Mouse (Mus musculus): ENCODE results near the gene Rel. TPM values are rescaled to one million over a fixed set of nuclear protein-coding genes. Genes with fewer than 3 reads are reported as not detected.

Rel gene
- total and polyA plus RNA-seq, 2 experiments from 2014 or later, result 0.38 to 0.99 TPM

DNA sequence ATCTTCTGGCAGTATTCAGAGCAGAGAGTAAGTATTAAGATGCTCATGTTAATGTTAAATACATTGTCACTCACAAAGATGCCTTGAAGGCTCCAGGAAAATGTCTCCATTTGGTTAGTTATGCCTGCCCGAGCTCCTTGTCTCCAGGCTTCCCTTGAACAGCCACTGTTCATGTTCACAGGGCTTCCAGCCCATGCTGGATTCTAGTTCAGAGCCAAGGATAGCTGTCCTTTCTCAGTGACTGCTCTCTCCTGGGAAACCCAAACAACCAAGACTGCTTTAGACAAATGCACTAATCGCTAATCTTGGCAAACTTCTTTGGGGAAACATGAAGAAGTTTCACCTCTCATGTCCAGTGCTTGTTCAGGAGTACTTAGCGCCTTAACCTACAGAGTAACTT lies 58.5 kb downstream of the Rel start:
- H3K36me3 ChIP-seq (ENCODE audit: insufficient read depth, low read length), result peaks cover 65% of the 10 kb centered on the region
- ATAC-seq (ENCODE audit: low FRiP score) (no peak), DNase-seq (ENCODE audit: low spot score) (peak; percentile 46)
- no peak overlapping the region for H3K4me2 ChIP-seq (ENCODE audit: low read depth, low read length, poor library complexity, severe bottlenecking)
- H3K27ac ChIP-seq (ENCODE audit: low read depth, low read length), result no peak overlapping the region
- no peaks in the 10 kb centered on the region for H3K9me3 ChIP-seq (ENCODE audit: low read length)
- no peak overlapping the region for H3K4me3 ChIP-seq (ENCODE audit: low read depth, low read length)
- H3K9ac ChIP-seq (replicated peaks; ENCODE audit: low read length, poor library complexity, severe bottlenecking), result no peak overlapping the region
- H3K4me1 ChIP-seq (ENCODE audit: insufficient read depth, low read length), result no peaks in the 10 kb centered on the region
- no peaks in the 10 kb centered on the region for H3K27me3 ChIP-seq (ENCODE audit: insufficient read depth, low read length)
- 84% methylated on average over 3 of the region's 3 CpGs for WGBS
- no peak for TF ChIP-seq CTCF (IDR thresholded peaks at IDR 0.05)

DNA sequence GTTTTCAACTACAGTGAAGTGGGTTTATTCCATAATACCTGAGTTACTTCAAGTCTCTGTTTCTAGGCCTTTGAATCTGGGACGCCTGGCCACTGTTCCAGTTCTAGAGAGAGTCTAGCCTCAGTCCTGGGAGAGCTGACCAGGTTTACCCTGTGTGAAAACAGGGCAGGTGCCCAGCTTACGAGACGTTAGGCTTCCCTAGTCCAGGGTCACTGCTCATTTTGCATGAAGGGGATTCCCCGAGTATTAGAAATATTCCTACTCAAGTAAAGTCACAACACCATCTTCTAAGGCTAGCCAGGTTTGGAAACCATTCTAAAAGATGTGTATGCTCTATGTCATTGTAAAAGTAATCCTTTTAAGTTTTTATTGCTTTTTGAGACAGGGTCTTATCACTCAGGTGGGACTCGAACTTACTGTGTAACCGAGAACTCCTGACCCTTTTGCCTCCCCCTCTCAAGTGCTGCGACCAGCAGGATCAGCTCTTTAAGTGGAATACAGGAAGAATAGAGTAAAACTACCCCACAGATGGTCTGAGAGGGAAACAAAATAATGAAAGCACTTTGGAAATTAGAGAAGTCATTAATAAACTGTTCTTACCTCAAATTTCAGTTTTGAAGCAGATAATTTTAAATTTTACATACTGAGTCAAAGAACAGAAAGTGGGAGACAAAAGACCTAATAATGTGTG lies 66.0 kb downstream of the Rel start:
- no peak overlapping the region for H3K27ac ChIP-seq (ENCODE audit: low read depth, low read length)
- no peak overlapping the region for H3K4me3 ChIP-seq (ENCODE audit: low read depth, low read length)
- no peak for TF ChIP-seq CTCF (IDR thresholded peaks at IDR 0.05)
- WGBS, result 85% methylated on average over 7 of the region's 7 CpGs
- H3K9ac ChIP-seq (replicated peaks; ENCODE audit: low read length, poor library complexity, severe bottlenecking), result no peak overlapping the region
- no peak overlapping the region for H3K4me2 ChIP-seq (ENCODE audit: low read depth, low read length, poor library complexity, severe bottlenecking)
- no peak for DNase-seq (ENCODE audit: low spot score)
- H3K36me3 ChIP-seq (ENCODE audit: insufficient read depth, low read length), result peaks cover 22% of the 10 kb centered on the region
- H3K4me1 ChIP-seq (ENCODE audit: insufficient read depth, low read length), result no peaks in the 10 kb centered on the region
- no peaks in the 10 kb centered on the region for H3K27me3 ChIP-seq (ENCODE audit: insufficient read depth, low read length)
- H3K9me3 ChIP-seq (ENCODE audit: low read length), result no peaks in the 10 kb centered on the region
- no peak for ATAC-seq (ENCODE audit: low FRiP score)

DNA sequence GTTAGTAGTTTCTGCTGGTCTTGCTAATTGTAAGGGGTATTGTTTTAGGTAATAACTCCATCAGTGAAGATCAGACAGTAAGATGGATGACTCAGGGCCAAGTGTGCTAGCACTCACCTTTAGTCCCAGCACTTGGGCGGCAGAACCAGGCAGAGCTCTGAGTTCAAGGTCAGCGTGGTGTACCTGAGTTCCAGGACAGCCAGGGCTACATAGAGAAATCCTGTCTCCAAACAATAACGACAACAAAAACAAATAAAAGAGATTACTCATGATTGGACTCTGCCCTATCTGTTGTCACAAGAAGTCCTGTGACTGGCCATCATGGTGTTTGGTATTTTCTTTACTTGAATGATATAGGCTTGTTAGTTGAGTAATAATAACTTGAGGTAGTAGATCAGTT lies 68.9 kb downstream of the Rel start:
- no peak for TF ChIP-seq CTCF (IDR thresholded peaks at IDR 0.05)
- ATAC-seq (ENCODE audit: low FRiP score), result no peak
- 98% methylated on average over 3 of the region's 3 CpGs for WGBS
- H3K4me3 ChIP-seq (ENCODE audit: low read depth, low read length), result no peak overlapping the region
- H3K9me3 ChIP-seq (ENCODE audit: low read length), result no peaks in the 10 kb centered on the region
- H3K4me1 ChIP-seq (ENCODE audit: insufficient read depth, low read length), result no peaks in the 10 kb centered on the region
- no peak overlapping the region for H3K4me2 ChIP-seq (ENCODE audit: low read depth, low read length, poor library complexity, severe bottlenecking)
- no peaks in the 10 kb centered on the region for H3K27me3 ChIP-seq (ENCODE audit: insufficient read depth, low read length)
- no peak for DNase-seq (ENCODE audit: low spot score)
- no peak overlapping the region for H3K9ac ChIP-seq (replicated peaks; ENCODE audit: low read length, poor library complexity, severe bottlenecking)
- no peak overlapping the region for H3K27ac ChIP-seq (ENCODE audit: low read depth, low read length)
- peaks cover 3% of the 10 kb centered on the region; the same call in 1 of the 2 replicates for H3K36me3 ChIP-seq (ENCODE audit: insufficient read depth, low read length)

DNA sequence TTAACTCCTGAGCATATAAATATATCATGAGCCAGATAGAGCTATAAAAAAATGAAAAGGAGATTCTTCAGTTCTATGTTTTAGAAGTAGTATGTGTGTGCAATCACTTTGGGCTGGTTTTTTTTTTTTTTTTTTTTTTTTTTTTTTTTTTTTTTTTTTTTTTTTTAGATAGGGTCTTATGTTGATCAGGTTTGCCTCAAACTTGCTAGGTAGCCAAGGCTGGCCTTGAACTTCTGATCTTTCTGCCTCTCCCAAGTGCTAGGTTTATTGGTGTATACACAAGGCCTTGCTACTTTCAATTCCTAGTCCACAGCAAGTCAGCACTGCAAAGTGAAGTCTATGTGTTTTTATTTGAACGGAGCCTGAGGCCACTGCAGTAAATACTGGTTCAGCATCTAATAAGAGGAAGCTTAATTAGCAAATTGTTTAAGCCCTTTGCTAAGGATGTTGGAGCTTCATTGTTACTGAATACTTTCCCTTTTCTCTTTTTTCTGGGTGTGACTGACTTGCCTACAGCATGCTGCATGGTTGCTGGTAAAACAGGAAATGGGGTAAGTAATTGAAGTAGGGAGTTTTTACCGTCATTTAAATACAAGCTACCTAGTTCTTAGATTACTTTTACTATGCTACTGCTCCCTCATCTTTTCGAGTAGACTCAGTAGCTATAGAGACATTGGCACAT lies 71.2 kb downstream of the Rel start:
- no peak overlapping the region for H3K4me2 ChIP-seq (ENCODE audit: low read depth, low read length, poor library complexity, severe bottlenecking)
- no peak overlapping the region for H3K9ac ChIP-seq (replicated peaks; ENCODE audit: low read length, poor library complexity, severe bottlenecking)
- TF ChIP-seq CTCF (IDR thresholded peaks at IDR 0.05), result no peak
- DNase-seq (ENCODE audit: low spot score), result no peak
- no peak for ATAC-seq (ENCODE audit: low FRiP score)
- no peaks in the 10 kb centered on the region for H3K27me3 ChIP-seq (ENCODE audit: insufficient read depth, low read length)
- H3K27ac ChIP-seq (ENCODE audit: low read depth, low read length), result no peak overlapping the region
- no peaks in the 10 kb centered on the region for H3K36me3 ChIP-seq (ENCODE audit: insufficient read depth, low read length)
- WGBS, result 74% methylated on average over 3 of the region's 3 CpGs
- no peaks in the 10 kb centered on the region for H3K4me1 ChIP-seq (ENCODE audit: insufficient read depth, low read length)
- no peak overlapping the region for H3K4me3 ChIP-seq (ENCODE audit: low read depth, low read length)
- no peaks in the 10 kb centered on the region for H3K9me3 ChIP-seq (ENCODE audit: low read length)

DNA sequence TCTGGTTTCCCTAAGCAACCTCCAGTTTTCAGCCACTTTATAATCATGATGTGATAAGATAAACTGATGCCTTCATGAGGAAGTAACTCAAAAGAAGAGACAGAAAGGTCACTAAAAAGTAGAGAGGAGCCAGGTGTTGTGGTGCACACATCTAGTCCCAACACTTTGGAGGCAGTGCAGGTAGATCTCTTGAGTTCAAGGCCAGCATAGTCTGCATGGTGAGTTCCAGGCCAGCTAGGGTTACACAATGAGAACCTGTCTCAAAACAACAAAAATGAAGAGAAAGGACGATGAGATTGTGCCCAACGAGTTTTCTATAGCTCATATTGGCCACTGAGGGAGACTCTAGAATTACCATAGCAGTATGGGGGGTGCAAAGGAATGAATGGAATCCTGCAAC lies 72.2 kb downstream of the Rel start:
- 77% methylated on average over 2 of the region's 2 CpGs for WGBS
- Histone ChIP-seq H3K27ac (ENCODE audit: low read depth, low read length) (no peak overlapping the region), H3K4me3 (ENCODE audit: low read depth, low read length) (no peak overlapping the region), H3K4me2 (ENCODE audit: low read depth, low read length, poor library complexity, severe bottlenecking) (no peak overlapping the region), H3K9me3 (ENCODE audit: low read length) (no peaks in the 10 kb centered on the region), H3K4me1 (ENCODE audit: insufficient read depth, low read length) (no peaks in the 10 kb centered on the region), H3K27me3 (ENCODE audit: insufficient read depth, low read length) (no peaks in the 10 kb centered on the region), H3K9ac (replicated peaks; ENCODE audit: low read length, poor library complexity, severe bottlenecking) (no peak overlapping the region), H3K36me3 (ENCODE audit: insufficient read depth, low read length) (no peaks in the 10 kb centered on the region)
- ATAC-seq (ENCODE audit: low FRiP score) (no peak), DNase-seq (ENCODE audit: low spot score) (no peak)
- TF ChIP-seq CTCF (IDR thresholded peaks at IDR 0.05), result no peak

DNA sequence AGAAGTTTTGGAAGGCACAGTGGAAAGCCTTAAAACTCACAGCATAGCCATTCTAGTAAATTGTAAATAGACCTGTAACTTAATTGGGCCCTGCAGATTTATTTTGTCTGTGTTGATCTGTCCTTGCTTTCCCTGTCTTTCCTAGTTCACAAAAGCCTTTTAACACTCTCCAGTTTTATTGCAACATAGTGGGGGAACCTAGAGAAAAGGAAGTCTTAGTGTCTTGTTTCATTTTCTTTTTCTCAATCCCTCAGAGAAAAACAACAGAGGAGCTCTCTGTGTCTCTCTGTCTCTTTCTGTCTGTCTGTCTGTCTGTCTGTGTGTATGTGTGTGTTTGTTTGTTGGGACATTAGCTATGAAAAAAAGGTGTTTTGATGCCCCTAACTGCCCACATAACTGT lies 74.9 kb downstream of the Rel start:
- no peak for DNase-seq (ENCODE audit: low spot score)
- no peaks in the 10 kb centered on the region for H3K9me3 ChIP-seq (ENCODE audit: low read length)
- H3K9ac ChIP-seq (replicated peaks; ENCODE audit: low read length, poor library complexity, severe bottlenecking), result no peak overlapping the region
- H3K36me3 ChIP-seq (ENCODE audit: insufficient read depth, low read length), result no peaks in the 10 kb centered on the region
- H3K4me3 ChIP-seq (ENCODE audit: low read depth, low read length), result no peak overlapping the region
- no peaks in the 10 kb centered on the region for H3K4me1 ChIP-seq (ENCODE audit: insufficient read depth, low read length)
- H3K27ac ChIP-seq (ENCODE audit: low read depth, low read length), result no peak overlapping the region
- no peak overlapping the region for H3K4me2 ChIP-seq (ENCODE audit: low read depth, low read length, poor library complexity, severe bottlenecking)
- no peak for ATAC-seq (ENCODE audit: low FRiP score)
- TF ChIP-seq CTCF (IDR thresholded peaks at IDR 0.05), result no peak
- no peaks in the 10 kb centered on the region for H3K27me3 ChIP-seq (ENCODE audit: insufficient read depth, low read length)

Data from midbrain, postnatal 0 days (tissue).